Mouse (Mus musculus) C2C12 (cell line): Measurements from ENCODE around the gene Antxr1.

Source experiments
- CEBPB ChIP-seq: IDR thresholded peaks from one replicate; pipeline ENCODE4 v1.6.1; 2011; ENCODE audit warnings: low read depth, mild to moderate bottlenecking, control low read depth, moderate library complexity
- CTCF ChIP-seq: IDR thresholded peaks from one replicate; pipeline ENCODE4 v1.5.1; 2011; ENCODE audit not compliant: control insufficient read depth, insufficient read depth, insufficient read length
- MYOD1 ChIP-seq: IDR thresholded peaks from one replicate; pipeline ENCODE4 v1.6.1; 2011; ENCODE audit warnings: low read depth; ENCODE audit not compliant: control insufficient read depth, insufficient read length
- MYOG ChIP-seq: IDR thresholded peaks from one replicate; pipeline ENCODE4 v1.6.1; 2011; ENCODE audit not compliant: control insufficient read depth, insufficient read length; ENCODE audit errors: extremely low read depth
- USF1 ChIP-seq: IDR thresholded peaks from one replicate; pipeline ENCODE4 v1.6.1; 2011; ENCODE audit warnings: low read depth, mild to moderate bottlenecking, control low read depth, moderate library complexity

DNA sequence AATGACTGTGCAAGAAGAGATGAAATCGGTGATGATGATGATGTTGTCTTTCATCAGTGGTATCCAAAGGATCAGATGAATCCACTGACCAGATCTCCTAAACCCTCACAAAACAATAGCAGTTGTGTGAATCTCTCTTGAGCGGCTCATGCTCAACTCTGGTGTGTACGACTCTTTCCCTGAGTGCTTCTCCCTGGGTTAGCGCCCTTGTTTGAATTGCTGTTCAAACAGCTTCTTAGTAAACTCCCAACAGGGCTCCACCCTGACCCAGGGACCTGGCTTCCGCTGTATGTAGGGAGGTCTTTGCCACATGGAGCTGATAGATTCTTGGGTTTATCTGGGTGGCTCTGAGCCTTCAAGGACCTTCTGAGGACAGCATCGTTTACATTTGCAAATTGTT lies 212.2 kb downstream of the Antxr1 start:
- TF ChIP-seq CTCF (no peak), CEBPB (no peak), USF1 (no peak), MYOG (no peak), MYOD1 (no peak)
